Mouse (Mus musculus): ENCODE data around the gene Neurog3.

GRCm38 (mm10) chr10:62089071-62089470 is 43.8 kb upstream of the Neurog3 start:
- TF ChIP-seq POLR2A (IDR thresholded peaks at IDR 0.05; ENCODE audit: low read depth, low read length) (no peak), CTCF (IDR thresholded peaks at IDR 0.05; ENCODE audit: extremely low read depth, insufficient read length, insufficient replicate concordance, low read depth, low read length) (no peak)

Data from small intestine, adult 2 months (tissue).